Mouse (Mus musculus) lung, postnatal 0 days (tissue): ENCODE results near the gene Slc22a22. TPM values are rescaled to one million over a fixed set of nuclear protein-coding genes. Genes with fewer than 3 reads are reported as not detected.
A peak's percentile ranks its signal among the peaks of the same experiment; 100 is the strongest.
"Not testable (repeated sequence)": the region's sequence is repeated elsewhere in the genome, so short reads cannot be mapped to it uniquely, and the experiment has no call there.

Experiments
- ATAC-seq: fragments of 200-750 bp; cut with Nextera tagmentation; 2 replicates; pipeline ENCODE4 v1.8.0; 2017; ENCODE audit warnings: moderate library complexity
- DNase-seq: peaks from one replicate; pipeline ENCODE4 v3.0.0-alpha.2; 2016; ENCODE audit warnings: low spot score
- H3K27ac ChIP-seq: fragments of 300-500 bp; sonication (generic); 2 replicates; pipeline ENCODE4 v1.5.1; 2014; ENCODE audit warnings: antibody characterized with exemption, mild to moderate bottlenecking, low read length, mixed read lengths
- H3K27me3 ChIP-seq: fragments of 300-500 bp; sonication (generic); replicated peaks from 2 replicates; pipeline ENCODE4 v1.6.1; 2014; ENCODE audit warnings: low read length, mixed read lengths; ENCODE audit not compliant: insufficient read depth
- H3K36me3 ChIP-seq: fragments of 300-500 bp; sonication (generic); 2 replicates; pipeline ENCODE4 v1.6.1; 2014; ENCODE audit warnings: low read length, mixed read lengths; ENCODE audit not compliant: insufficient read depth
- H3K4me1 ChIP-seq: fragments of 300-500 bp; sonication (generic); 2 replicates; pipeline ENCODE4 v1.6.1; 2014; ENCODE audit warnings: antibody characterized with exemption, low read depth, low read length, mixed read lengths; ENCODE audit not compliant: insufficient read depth
- H3K4me2 ChIP-seq: fragments of 300-500 bp; sonication (generic); replicated peaks from 2 replicates; pipeline ENCODE4 v1.6.1; 2014; ENCODE audit warnings: low read depth, mild to moderate bottlenecking, low read length, moderate library complexity, mixed read lengths
- H3K4me3 ChIP-seq: fragments of 300-500 bp; sonication (generic); 2 replicates; pipeline ENCODE4 v1.5.1; 2014; ENCODE audit warnings: low read depth, low read length
- H3K9ac ChIP-seq: fragments of 300-500 bp; sonication (generic); replicated peaks from 2 replicates; pipeline ENCODE4 v1.6.1; 2014; ENCODE audit warnings: low read depth, mild to moderate bottlenecking
- H3K9me3 ChIP-seq: fragments of 300-500 bp; sonication (generic); 2 replicates; pipeline ENCODE4 v1.6.1; 2016; ENCODE audit warnings: low read length, mixed read lengths
- CTCF ChIP-seq: IDR thresholded peaks from 2 replicates; pipeline ENCODE4 v1.5.1; 2016; ENCODE audit warnings: antibody characterized with exemption, mild to moderate bottlenecking
- EP300 ChIP-seq: IDR thresholded peaks from 2 replicates; pipeline ENCODE4 v1.6.1; 2016; ENCODE audit warnings: antibody characterized with exemption, mild to moderate bottlenecking, control low read depth
- WGBS: fragments of 180-500 bp; shearing (Covaris S2); extraction: QIAGEN DNeasy Blood & Tissue Kit; methylation state at CpG from one replicate; pipeline ENCODE4 v1.1.7; 2014; 5-methylcytosine and 5-hydroxymethylcytosine counted together
- polyA plus RNA-seq: library from polyadenylated mRNA; unstranded; fragments of >200 nt; fragmentation: Nextera tagmentation; extraction: Ambion mirVana; gene quantifications from 2 replicates; pipeline ENCODE4 v1.2.1, GENCODE M21; 2015

The Slc22a22 gene
- polyA plus RNA-seq, 1 experiment from 2014 or later = not detected

GRCm38 (mm10) chr15:57318001-57318400, 159.4 kb downstream of the Slc22a22 start:
- Histone ChIP-seq H3K4me2 (no peak overlapping the region), H3K9me3 (no peaks in the 10 kb centered on the region), H3K27ac (no peak overlapping the region), H3K27me3 (no peaks in the 10 kb centered on the region), H3K4me1 (no peaks in the 10 kb centered on the region), H3K4me3 (no peak overlapping the region), H3K36me3 (no peaks in the 10 kb centered on the region), H3K9ac (no peak overlapping the region)
- TF ChIP-seq EP300 (no peak), CTCF (no peak)
- ATAC-seq = no peak
- WGBS = 78% methylated on average over 2 of the region's 2 CpGs
- DNase-seq = no peak

GRCm38 (mm10) chr15:57316486-57316885, 160.9 kb downstream of the Slc22a22 start:
- 86% methylated on average over 2 of the region's 2 CpGs for WGBS
- no peak for DNase-seq
- Histone ChIP-seq H3K4me2 (no peak overlapping the region), H3K27me3 (no peaks in the 10 kb centered on the region), H3K9me3 (no peaks in the 10 kb centered on the region), H3K4me1 (no peaks in the 10 kb centered on the region), H3K9ac (no peak overlapping the region), H3K27ac (no peak overlapping the region), H3K4me3 (no peak overlapping the region), H3K36me3 (no peaks in the 10 kb centered on the region)
- TF ChIP-seq CTCF = no peak
- TF ChIP-seq EP300 = no peak
- ATAC-seq = no peak

GRCm38 (mm10) chr15:57302710-57303109, 174.7 kb downstream of the Slc22a22 start:
- TF ChIP-seq EP300 = no peak
- TF ChIP-seq CTCF = no peak
- Histone ChIP-seq H3K9ac (no peak overlapping the region), H3K4me3 (no peak overlapping the region), H3K27ac (no peak overlapping the region), H3K4me2 (no peak overlapping the region), H3K27me3 (no peaks in the 10 kb centered on the region), H3K9me3 (no peaks in the 10 kb centered on the region), H3K36me3 (no peaks in the 10 kb centered on the region), H3K4me1 (no peaks in the 10 kb centered on the region)
- 73% methylated on average over 1 of the region's 1 CpGs for WGBS
- DNase-seq (no peak), ATAC-seq (no peak)

- Histone ChIP-seq H3K27ac (no peak overlapping the region), H3K4me2 (no peak overlapping the region), H3K4me1 (no peaks in the 10 kb centered on the region), H3K9me3 (no peaks in the 10 kb centered on the region), H3K27me3 (no peaks in the 10 kb centered on the region), H3K4me3 (no peak overlapping the region), H3K9ac (no peak overlapping the region), H3K36me3 (no peaks in the 10 kb centered on the region)
- no peak for TF ChIP-seq CTCF
- no peak for TF ChIP-seq EP300
- WGBS = 35% methylated on average over 1 of the region's 1 CpGs
- DNase-seq (no peak), ATAC-seq (no peak)
These were observed 198.9 kb downstream of the Slc22a22 start for GRCm38 (mm10) chr15:57278505-57278904.

DNA sequence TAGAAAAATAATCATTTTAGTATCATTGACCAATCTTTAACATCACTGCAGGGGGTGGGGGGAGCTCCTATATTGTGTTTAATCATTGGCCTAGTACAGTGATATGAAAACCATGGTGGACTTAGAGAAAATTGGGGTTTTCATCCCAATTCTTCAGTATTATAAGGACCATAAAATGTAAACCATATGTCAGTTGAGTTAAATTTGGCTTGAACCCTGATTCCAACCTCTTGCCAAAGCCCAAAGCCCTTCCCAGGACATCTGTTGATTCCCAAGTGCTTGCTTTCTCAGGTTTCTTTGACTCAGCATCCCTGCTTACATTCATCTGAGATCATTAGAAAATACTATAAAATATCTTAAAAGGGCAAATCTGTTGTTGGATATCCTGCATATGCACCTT, 201.0 kb downstream of the Slc22a22 start:
- Histone ChIP-seq H3K9ac (no peak overlapping the region), H3K27ac (no peak overlapping the region), H3K4me3 (no peak overlapping the region), H3K4me2 (no peak overlapping the region), H3K9me3 (no peaks in the 10 kb centered on the region), H3K4me1 (no peaks in the 10 kb centered on the region), H3K27me3 (no peaks in the 10 kb centered on the region), H3K36me3 (no peaks in the 10 kb centered on the region)
- TF ChIP-seq CTCF = no peak
- TF ChIP-seq EP300 = no peak
- ATAC-seq = no peak
- no peak for DNase-seq

DNA sequence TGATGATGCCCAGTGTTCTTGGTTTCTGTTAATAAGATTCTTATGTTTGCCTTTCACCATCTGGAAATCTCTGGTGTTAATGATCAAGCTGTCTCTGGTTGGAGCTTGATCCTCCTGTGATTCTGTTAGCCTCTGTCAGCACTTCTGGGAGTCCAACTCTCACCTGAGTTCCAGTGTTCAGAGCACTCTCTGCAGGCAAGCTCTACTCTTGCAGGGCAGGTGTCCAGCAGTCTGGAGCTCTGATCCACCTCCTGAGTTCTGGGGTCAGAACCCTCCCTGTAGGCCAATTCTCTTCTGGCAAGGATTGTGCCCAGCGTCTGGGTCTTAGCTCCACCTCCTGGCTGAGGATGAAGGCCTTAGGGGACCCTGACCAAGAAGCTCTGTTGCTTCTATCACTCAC, 237.4 kb downstream of the Slc22a22 start:
- not testable (repeated sequence) for H3K4me3 ChIP-seq, DNase-seq, H3K9me3 ChIP-seq, H3K4me2 ChIP-seq, H3K36me3 ChIP-seq, H3K9ac ChIP-seq, ATAC-seq, H3K27me3 ChIP-seq, H3K27ac ChIP-seq, H3K4me1 ChIP-seq
- WGBS = 84% methylated on average over 1 of the region's 1 CpGs

DNA sequence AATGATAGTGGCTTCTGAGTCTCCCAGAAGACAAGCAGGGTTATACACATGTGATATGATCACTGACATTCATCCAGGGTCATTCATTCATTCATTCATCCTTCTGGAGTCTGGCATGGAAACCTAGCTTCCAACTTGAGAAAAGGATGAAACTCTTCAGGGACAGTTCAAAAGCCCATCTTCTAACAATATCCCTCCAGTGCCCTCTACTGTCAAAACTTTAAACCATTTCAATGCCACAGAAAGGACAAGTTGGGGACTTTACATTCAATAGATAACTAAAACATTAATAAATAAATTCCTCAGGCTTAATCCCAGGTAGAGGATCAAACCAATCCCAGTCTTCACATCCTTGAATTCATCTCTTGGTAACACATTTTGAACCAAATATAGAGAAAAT, 247.0 kb downstream of the Slc22a22 start:
- DNase-seq (peak; percentile 18), ATAC-seq (no peak)
- Histone ChIP-seq H3K4me2 (no peak overlapping the region), H3K27ac (no peak overlapping the region), H3K4me1 (no peaks in the 10 kb centered on the region), H3K9me3 (no peaks in the 10 kb centered on the region), H3K27me3 (no peaks in the 10 kb centered on the region), H3K9ac (no peak overlapping the region), H3K4me3 (no peak overlapping the region), H3K36me3 (no peaks in the 10 kb centered on the region)
- TF ChIP-seq CTCF (peak; percentile 47), EP300 (no peak)
